Mouse (Mus musculus): Measurements from ENCODE around the gene Sun3. TPM values are rescaled to one million over a fixed set of nuclear protein-coding genes. Genes with fewer than 3 reads are reported as not detected.
A peak's percentile ranks its signal among the peaks of the same experiment; 100 is the strongest.

Sun3 gene
- not detected for total RNA-seq (2021)
- long read RNA-seq, experiment 1, result 0 reads
- long read RNA-seq, experiment 2, result 0 reads

- no peak for DNase-seq
- intact Hi-C loops (cut with DNase I), result no loop called here
These were observed at the start of gene Sun3 for GRCm38 (mm10) chr11:9048703-9049060. Sun3 (minus strand) TSS chr11:9048991.

GRCm38 (mm10) chr11:9076444-9076843, 27.7 kb upstream of the Sun3 start:
- intact Hi-C loops (cut with DNase I), result no loop called here
- no peak for DNase-seq

- intact Hi-C loops (cut with DNase I), result no loop called here
- DNase-seq, result no peak
These were observed 11.7 kb upstream of the Sun3 start for GRCm38 (mm10) chr11:9060484-9060883.

GRCm38 (mm10) chr11:9060029-9060428, 11.2 kb upstream of the Sun3 start:
- no peak for DNase-seq
- intact Hi-C loops (cut with DNase I), result no loop called here

- intact Hi-C loops (cut with DNase I), result no loop called here
- no peak for DNase-seq
These were observed 8.9 kb upstream of the Sun3 start for GRCm38 (mm10) chr11:9057711-9058110.

- intact Hi-C loops (cut with DNase I), result no loop called here
These were observed 8.1 kb upstream of the Sun3 start for GRCm38 (mm10) chr11:9056937-9057336.

GRCm38 (mm10) chr11:9051895-9052294, 3.1 kb upstream of the Sun3 start:
- intact Hi-C loops (cut with DNase I), result no loop called here
- no peak for DNase-seq

More at GRCm38 (mm10) chr11:9056937-9057336, 8.1 kb upstream of the Sun3 start:
- DNase-seq, result no peak

GRCm38 (mm10) chr11:9050241-9050640, 1.4 kb upstream of the Sun3 start:
- intact Hi-C loops (cut with DNase I), result no loop called here
- no peak for DNase-seq

GRCm38 (mm10) chr11:9048011-9048702, 634 bp downstream of the Sun3 start, which contains the start of gene Gm11992:
Gm11992 (plus strand) TSS chr11:9048594.
- intact Hi-C loops (cut with DNase I), result no loop called here
- DNase-seq, result peak; percentile 53 to 59

- intact Hi-C loops (cut with DNase I), result no loop called here
- no peak for DNase-seq
These were observed 1.7 kb downstream of the Sun3 start for GRCm38 (mm10) chr11:9047044-9047443.

- intact Hi-C loops (cut with DNase I), result no loop called here
- no peak for DNase-seq
These were observed 2.2 kb downstream of the Sun3 start for GRCm38 (mm10) chr11:9046546-9046945.

- intact Hi-C loops (cut with DNase I), result no loop called here
- no peak for DNase-seq
These were observed 17.3 kb downstream of the Sun3 start for GRCm38 (mm10) chr11:9031530-9031929.

GRCm38 (mm10) chr11:9025211-9025610, 23.6 kb downstream of the Sun3 start:
- intact Hi-C loops (cut with DNase I), result no loop called here

GRCm38 (mm10) chr11:9024782-9025181, 24.0 kb downstream of the Sun3 start:
- DNase-seq, result no peak
- intact Hi-C loops (cut with DNase I), result no loop called here

More at GRCm38 (mm10) chr11:9025211-9025610, 23.6 kb downstream of the Sun3 start:
- no peak for DNase-seq

- intact Hi-C loops (cut with DNase I), result no loop called here
- no peak for DNase-seq
These were observed 28.6 kb downstream of the Sun3 start for GRCm38 (mm10) chr11:9020207-9020606.

- DNase-seq, result no peak
- intact Hi-C loops (cut with DNase I), result no loop called here
These were observed 30.1 kb downstream of the Sun3 start for GRCm38 (mm10) chr11:9018491-9019267.

GRCm38 (mm10) chr11:9014740-9015139, 34.1 kb downstream of the Sun3 start:
- intact Hi-C loops (cut with DNase I), result no loop called here
- no peak for DNase-seq

GRCm38 (mm10) chr11:9011348-9011747, 37.4 kb downstream of the Sun3 start:
- no peak for DNase-seq
- intact Hi-C loops (cut with DNase I), result no loop called here

- peak; percentile 81 to 85 for DNase-seq
- intact Hi-C loops (cut with DNase I), result no loop called here
These were observed 37.9 kb downstream of the Sun3 start, which contains the start of gene Hus1 for GRCm38 (mm10) chr11:9010853-9011339. Hus1 (minus strand) TSS chr11:9011191.

- intact Hi-C loops (cut with DNase I), result no loop called here
- no peak for DNase-seq
These were observed 38.4 kb downstream of the Sun3 start for GRCm38 (mm10) chr11:9010416-9010815.

- DNase-seq, result no peak
- intact Hi-C loops (cut with DNase I), result no loop called here
These were observed 40.0 kb downstream of the Sun3 start for GRCm38 (mm10) chr11:9008761-9009160.

- intact Hi-C loops (cut with DNase I), result no loop called here
- no peak for DNase-seq
These were observed 60.7 kb downstream of the Sun3 start for GRCm38 (mm10) chr11:8988084-8988483.
